Mouse (Mus musculus): ENCODE measurements around the gene Arhgap35.
A peak's percentile ranks its signal among the peaks of the same experiment; 100 is the strongest.
"Not testable (repeated sequence)": the region's sequence is repeated elsewhere in the genome, so short reads cannot be mapped to it uniquely, and the experiment has no call there.

Arhgap35 gene

GRCm38 (mm10) chr7:16614888-16615715, at the start of gene Arhgap35:
Arhgap35 (minus strand) TSS chr7:16614993.
- peak; percentile 100 for DNase-seq

DNA sequence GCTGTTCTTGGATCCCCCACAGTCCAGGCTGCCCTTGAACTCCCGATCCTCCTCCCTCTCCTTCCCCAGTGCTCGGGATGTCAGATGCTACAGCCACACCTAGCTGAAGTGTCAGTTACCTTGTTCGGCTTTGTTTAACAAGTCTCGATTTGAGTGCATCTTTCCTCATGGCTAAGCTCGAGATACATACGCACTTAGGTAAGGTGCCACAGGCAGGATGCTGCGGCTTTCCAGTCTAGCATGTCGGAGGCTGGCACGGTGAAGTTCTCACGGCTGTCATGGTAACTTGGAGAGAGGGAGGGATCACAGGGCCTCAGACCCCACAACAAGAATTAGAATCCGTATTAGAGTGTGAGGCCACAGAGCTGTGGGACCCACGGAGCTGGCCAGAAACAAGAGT, 29.5 kb upstream of the Arhgap35 start:
- no peak for DNase-seq

- not testable (repeated sequence) for DNase-seq
Measured at GRCm38 (mm10) chr7:16643106-16643505, 28.3 kb upstream of the Arhgap35 start.

DNA sequence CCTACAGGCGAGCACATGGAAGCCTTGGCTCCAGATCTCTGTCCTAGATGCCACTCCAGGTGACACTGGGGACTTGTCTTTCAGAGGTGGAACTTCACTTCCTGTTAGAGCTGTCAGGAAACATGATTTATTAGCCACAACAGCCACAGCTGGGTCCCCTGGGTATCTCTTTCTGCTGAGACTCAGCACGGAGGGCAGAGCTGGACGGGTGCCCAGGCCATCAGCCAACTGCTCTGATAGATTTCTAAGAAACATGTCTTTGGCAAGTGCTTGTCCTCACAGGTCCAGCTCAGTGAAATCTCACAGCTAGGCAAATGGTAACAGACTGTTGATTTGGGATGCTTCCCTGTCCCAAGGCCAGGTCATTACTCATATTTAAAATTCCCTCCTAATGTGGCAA, 24.2 kb upstream of the Arhgap35 start:
- peak; percentile 40 for DNase-seq

DNA sequence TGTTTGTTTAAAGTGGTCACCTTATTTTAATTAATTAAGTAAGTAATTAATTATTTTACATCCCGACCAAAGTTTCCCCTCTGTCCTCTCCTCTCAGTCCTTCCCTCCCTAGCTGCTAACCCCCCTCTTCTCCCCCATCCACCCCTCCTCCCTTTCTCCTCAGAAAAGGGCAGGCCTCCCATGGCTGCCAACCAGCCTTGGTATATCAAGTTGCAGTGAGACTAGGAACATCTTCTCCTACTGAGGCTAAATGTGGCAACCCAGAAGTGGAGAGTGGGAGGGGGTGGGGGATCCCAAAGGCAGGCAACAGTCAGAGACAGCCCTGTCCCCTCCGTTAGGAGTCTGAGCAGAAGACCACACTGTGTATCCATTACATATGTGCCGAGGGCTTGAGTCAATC, 20.3 kb upstream of the Arhgap35 start:
- no peak for DNase-seq

DNA sequence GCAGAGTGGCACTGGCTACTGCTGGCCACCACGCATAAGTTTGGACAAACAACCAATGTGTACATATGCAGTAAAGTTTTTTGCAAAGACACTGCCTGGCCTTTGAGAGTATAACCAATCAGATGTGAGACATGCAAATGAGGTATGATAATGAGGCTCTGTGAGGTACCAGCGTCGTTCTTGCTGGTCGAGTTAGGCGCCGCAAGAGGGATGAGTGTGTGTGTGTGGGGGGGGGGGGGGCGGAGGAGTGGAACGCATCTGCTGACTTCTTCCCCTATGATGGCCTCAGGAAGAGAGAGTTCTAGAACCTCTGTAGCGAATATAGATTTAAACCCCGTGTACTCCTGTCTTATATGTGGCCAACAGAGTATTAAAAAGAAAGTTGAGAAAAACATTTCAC, 19.1 kb upstream of the Arhgap35 start:
- not testable (repeated sequence) for DNase-seq

GRCm38 (mm10) chr7:16631932-16632331, 17.1 kb upstream of the Arhgap35 start:
- no peak for DNase-seq

DNA sequence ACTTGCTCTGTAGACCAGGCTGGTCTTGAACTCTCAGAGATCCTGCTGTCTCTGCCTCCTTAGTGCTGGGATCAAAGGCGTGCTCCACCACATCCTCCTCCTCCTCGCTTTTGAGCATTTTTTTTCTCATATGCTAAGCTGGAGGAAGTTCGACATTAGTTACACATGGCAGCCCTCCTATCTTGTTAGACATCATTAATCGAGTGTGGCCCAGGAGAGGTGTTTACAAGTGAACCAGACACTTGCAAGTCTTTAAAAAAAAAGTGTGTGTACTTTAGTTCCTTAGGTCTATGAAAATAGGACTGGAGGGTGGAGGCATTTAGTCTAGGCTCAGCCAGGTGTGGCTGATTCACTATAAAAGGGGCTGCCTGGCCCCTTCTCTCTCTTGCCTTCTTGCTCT, 16.2 kb upstream of the Arhgap35 start:
- no peak for DNase-seq

DNA sequence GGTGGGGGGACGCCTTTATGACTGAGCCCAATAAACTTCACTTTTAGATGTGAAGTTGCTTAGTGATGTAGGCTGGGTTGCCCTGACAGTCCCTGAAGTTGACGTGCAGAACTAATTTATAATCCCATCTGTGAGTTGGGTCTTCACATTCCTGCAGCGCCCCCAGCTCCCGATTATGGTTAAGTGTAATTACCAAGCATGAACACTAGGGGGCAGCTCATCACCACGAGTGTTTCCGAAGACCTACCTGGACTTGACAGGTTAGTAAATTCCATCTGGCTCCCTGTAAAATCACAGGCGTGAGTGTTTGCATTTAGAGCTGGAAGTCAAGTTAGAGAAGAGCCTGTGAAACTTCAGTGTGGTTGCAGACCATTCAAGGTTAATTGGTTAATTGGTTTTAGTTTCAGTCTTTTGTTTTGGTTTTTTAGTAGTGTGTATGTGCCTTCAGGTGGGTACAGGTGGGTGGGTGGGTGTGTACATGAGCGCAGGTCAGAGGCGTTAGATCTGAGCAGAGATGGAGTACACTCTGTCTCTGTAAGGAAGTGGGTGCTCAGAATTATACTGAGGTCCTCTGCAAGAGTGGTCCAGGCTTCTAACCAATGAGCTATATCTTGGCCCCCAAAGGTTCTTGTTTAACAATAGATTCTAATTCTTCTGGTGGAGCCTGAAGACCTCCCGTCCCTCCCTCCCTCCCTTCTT, 15.0 kb upstream of the Arhgap35 start:
- peak; percentile 46 for DNase-seq

- peak; percentile 52 for DNase-seq
Measured at GRCm38 (mm10) chr7:16628096-16628771, 13.4 kb upstream of the Arhgap35 start.

- DNase-seq = peak; percentile 30
Measured at GRCm38 (mm10) chr7:16623687-16624086, 8.9 kb upstream of the Arhgap35 start.

GRCm38 (mm10) chr7:16623131-16623530, 8.3 kb upstream of the Arhgap35 start:
- DNase-seq = no peak

- peak; percentile 15 for DNase-seq
Measured at GRCm38 (mm10) chr7:16621066-16621622, 6.4 kb upstream of the Arhgap35 start.

GRCm38 (mm10) chr7:16618661-16619211, 3.9 kb upstream of the Arhgap35 start:
- peak; percentile 67 for DNase-seq

GRCm38 (mm10) chr7:16617045-16617444, 2.3 kb upstream of the Arhgap35 start:
- peak; percentile 58 for DNase-seq

DNA sequence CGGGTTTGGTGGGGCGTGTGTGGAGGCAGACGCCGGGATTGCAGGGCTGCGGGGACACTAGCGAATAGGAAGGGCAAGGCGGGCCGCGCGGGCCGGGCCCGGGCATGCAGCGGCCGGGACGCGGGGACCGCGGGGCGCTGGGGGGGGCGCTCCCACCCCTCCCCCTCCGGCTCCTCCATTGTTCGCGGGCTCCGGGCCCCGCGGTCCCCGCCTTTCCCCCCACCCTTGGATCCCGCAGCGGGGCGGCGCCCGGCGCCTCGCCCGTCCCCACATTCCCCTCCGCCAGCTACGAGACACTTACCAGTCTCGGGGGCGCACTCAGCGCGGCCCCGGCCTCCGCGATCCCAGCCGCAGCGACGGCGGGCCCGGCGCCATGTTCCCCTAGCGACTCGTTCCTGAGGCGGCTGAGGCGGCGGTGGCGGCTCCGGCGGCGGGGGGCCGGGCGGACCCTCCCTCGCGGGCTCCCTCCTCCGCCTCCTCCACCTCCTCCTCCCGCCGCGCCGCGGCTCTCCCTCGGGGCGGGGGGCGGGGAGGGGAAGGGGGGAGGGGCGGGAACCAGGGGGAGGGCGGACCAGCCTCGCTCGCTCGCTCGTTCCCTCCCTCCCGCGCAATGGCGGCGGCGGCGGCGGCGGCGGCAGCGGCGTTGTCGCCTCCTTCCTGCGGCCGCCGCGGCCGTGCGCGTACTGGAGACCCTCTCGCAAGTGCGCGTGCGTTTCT, 464 bp downstream of the Arhgap35 start:
- peak; percentile 84 for DNase-seq

- DNase-seq = peak; percentile 74
Measured at GRCm38 (mm10) chr7:16613461-16614170, 1.2 kb downstream of the Arhgap35 start.

GRCm38 (mm10) chr7:16610345-16610744, 4.4 kb downstream of the Arhgap35 start:
- no peak for DNase-seq

GRCm38 (mm10) chr7:16608961-16609360, 5.8 kb downstream of the Arhgap35 start:
- no peak for DNase-seq

DNA sequence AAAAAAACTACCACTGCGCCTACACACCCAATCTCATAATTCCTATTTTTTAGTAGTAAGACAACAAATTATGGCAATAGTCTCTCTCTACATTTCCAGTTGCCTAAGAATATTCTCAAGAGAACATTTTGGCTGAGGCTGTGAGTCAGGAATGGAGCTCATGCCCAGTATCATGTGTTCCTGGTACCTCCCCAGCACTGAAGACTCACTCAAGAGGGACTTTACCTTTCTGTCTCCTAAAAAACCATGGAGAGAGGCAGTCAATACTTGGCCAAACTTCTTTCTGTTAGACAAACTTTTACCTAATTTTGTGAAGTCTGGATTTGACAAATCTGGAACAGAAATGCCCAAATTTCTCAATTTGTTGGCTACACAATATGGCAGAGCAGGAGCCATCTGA, 6.7 kb downstream of the Arhgap35 start:
- no peak for DNase-seq

DNA sequence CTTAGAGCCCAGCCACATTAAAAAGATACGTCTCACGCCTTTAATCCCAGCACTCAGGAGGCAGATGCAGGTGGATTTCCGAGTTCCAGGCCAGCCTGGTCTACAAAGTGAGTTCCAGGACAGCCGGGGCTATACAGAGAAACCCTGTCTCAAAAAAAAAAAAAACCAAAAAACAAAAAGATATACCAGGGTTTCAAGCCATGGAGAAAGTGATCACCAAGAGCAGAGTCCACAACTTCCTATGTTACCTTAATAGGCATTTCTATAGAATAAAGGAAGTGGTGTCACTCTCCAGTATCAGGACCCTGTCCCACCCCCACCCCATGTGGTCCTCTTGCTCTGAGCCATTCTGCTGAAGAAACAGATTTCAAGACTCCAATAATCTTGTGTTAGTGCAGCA, 8.0 kb downstream of the Arhgap35 start:
- not testable (repeated sequence) for DNase-seq

DNA sequence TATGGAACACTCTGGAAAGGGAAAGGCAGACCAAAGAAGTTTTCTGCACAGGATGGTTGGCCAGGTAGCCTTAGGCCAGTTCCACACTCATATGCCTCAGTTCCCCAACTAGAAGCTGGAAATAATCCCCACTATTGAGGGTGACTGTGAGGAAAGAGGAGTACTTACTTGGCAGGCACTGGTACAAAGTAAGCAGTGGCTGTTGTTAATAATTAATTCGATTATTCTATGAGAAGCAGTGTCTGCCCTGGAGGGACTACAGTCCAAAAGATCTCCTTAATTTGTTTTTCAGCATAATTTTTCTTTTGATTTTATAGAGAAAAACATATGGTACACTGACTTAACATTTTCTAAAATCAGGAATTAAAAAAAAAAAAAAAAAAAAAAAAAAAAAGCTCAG, 10.7 kb downstream of the Arhgap35 start:
- no peak for DNase-seq
